Mouse (Mus musculus) c-Kit-positive CD71-positive TER-119-negative erythroid progenitor cells, embryonic 14.5 days (primary cell): ENCODE measurements around the gene Metrn.
A peak's percentile ranks its signal among the peaks of the same experiment; 100 is the strongest.

Experiments used
- DNase-seq: peaks from one replicate; pipeline ENCODE4 v3.0.0-alpha.2; 2013; ENCODE audit warnings: low read depth

Metrn gene

DNA sequence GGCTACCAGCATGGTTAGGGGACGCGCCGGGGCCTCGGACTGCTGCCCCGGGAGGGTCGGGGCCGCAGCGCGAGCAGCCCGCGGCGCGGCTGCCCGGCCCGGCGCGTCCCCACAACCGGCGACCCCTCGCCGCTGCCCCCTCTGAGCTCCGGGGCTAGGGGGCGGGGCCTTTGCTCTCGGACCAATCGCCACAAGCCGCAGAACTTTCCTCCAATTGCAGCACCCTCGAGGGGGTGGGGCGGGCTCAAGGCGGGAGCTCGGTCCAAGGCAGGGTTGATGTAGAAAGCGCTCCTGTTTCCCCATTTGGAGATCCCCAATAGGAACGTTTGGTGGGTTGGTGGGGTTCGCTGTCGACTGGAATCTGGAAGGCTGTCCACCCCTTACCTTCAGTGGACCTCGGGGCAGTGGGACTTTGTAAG lies at the start of gene Metrn:
Gene Metrn, minus strand, starts transcription at position 186 of the 419 bp plus-strand sequence.
- peak; percentile 77 for DNase-seq

GRCm38 (mm10) chr17:25844396-25844901 lies 47.5 kb upstream of the Metrn start, which contains the start of gene Rhot2:
Gene Rhot2, minus strand, starts transcription at chr17:25844851.
- DNase-seq, result peak; percentile 94

GRCm38 (mm10) chr17:25843636-25844395 lies 46.9 kb upstream of the Metrn start:
- no peak for DNase-seq

DNA sequence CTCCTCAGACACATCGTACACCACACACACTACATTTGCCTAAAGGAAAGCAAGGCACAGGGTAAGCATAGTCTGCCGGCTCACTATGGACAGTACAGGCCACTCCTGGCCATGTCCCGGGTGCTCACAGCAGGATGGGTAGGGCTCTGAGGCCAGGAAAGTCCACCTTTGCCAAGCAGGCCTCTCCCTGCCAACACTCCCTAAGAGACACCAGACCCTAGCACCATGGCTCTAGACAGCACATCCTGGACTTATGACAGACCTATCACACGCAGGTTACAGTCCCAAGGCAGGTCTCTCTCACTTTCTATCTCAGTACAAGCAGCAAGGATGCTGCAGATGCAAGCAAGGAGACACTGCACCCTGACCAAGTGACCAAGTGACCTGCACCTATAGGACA lies 46.2 kb upstream of the Metrn start:
- DNase-seq, result no peak

DNA sequence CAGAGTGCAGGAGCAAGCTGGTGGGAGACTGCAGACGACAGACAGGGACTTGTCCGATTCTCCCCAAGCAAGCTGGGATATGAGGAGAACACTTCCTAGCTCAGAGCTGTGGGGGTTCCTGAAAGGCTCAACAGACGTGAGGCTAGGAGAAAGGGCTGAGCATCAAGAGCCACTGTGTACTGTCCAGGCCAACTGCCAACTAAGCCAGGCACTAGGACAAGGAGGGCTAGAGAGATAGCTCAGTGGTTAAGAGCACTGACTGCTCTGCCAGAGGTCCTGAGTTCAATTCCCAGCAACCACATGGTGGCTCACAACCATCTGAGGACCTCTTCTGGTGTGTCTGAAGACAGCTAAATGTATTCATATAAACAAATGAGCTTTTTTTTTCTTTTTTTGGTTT lies 45.6 kb upstream of the Metrn start:
- no peak for DNase-seq

DNA sequence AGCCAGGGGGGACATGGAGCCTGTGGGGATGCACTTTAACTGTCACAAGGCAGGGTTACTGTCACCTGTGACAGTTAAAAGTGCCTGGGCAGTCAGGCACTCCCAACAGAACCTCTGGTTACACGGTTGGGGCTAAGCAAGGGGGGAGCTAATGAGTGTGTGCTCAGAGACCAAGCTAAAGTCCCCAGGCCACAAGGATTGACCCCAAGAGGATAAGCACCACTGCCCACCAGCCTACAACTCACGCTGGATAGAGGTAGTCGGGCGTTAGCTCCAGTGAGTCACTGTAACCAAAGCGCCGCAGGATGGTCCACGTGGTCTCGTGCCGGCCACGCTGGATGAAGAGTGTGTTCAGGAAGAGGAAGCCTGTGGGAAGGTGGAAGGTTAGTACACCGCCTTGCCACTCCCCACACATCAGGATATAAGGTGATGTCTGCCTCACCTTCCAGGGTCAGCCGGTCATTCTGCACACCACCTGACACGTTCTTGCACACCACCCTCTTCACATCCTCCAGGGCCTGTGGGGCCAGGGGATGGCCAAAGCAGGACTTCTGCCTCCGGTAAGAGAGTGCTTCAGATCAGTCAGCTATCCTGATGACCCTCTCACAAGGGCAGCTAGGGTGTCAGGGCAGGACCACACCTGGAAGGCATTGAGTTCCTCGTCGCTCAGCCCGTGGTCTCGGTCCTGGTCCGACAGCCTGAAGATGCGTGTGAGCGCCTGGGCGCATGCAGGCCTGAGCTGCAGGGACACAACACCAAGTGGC lies 44.4 kb upstream of the Metrn start, which contains the start of gene Gm20683:
Gene Gm20683, minus strand, starts transcription at position 647 of the 764 bp plus-strand sequence.
- no peak for DNase-seq

- no peak for DNase-seq
Observed at GRCm38 (mm10) chr17:25840519-25840918, 43.6 kb upstream of the Metrn start.

DNA sequence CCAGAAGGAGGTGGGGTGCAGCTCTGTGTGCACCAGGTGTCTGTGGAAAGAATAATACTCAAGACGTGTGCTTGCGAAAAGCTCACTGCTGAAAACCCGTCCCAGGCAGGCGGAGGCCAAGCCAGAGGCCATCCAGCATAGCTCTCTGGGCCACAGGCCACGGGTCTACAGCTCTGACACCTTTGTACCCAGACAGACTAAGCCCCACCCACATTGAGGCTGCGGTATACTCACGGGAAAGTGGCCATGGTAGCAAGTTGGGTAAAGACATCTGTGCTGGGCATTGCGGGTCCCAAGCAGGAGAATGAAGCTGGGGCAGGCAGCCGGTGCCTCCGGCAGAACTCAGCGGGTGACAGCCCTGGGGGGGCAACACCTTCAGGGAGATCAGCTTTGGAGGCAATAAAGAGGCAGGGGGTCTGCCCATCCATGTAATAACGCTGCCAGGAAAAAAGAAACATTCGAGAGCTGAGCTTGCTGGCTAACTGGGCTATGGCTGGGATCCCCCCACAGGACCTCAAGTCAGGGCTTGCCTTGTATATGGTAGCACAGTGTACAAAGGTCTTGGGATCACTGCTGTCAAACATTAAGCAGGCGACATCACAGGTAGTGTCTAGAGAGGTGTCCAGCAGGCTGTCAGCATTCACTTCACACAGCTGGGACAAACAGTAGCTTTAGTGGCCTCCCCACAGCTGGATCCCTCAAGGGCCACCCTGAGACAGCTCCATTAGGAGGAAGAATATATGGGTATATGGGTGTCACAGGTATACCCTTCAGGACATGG lies 42.7 kb upstream of the Metrn start:
- no peak for DNase-seq

DNA sequence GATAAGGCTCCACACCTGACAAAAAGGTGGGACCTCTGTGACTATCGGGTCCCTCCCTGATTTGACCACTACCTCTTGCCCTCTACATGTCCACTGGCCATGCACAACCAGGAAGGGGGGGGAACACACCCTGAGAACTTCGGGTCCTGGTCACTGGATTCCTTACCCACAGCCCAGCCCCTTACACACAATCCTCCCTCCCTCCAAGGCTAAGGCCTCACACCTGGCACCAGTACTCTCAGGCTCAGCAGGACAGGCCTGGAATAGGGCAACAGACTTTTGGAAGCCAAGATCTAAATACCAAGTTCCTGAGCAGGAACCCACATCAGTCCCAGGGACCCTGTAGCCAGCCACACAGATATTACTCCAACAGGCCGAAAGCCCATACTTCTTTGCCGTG lies 42.0 kb upstream of the Metrn start:
- DNase-seq, result no peak

- DNase-seq, result no peak
Observed at GRCm38 (mm10) chr17:25837533-25837932, 40.6 kb upstream of the Metrn start.

- DNase-seq, result no peak
Observed at GRCm38 (mm10) chr17:25837076-25837410, 40.1 kb upstream of the Metrn start, which contains the start of gene Rhbdl1. Gene Rhbdl1, minus strand, starts transcription at chr17:25837295.

DNA sequence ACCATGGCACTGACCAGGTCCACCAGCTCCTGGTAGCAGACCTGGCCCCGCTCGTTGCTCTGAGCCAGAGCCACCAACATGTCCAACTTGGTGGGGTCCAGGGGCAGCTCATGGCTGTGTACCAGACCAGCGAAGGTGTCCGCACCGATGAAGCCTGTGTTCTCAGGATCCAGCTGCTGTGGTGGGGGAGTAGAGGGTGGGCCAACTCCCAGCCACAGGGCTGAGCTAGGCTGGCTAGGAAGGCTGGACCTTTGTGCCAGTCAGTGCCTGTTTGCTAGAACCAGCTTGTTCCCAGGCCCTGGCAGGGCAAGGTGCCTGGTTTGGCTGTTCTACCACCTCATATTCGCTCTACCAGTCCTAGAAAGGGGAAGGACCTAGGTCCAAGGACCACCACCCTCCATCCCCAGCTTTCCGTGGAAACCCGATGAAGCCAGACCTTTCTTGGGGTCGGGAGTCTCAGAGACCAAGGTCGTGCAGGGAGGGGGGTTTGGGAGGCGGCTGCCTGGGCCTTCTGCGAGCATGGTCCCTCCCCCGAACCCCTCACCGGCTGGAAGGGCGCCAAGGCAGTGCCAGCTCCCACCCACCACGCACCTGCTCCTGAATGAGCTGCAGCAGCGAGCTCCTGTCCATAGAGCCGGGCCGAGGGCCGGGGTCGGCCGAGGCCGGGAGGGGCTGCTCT lies 39.6 kb upstream of the Metrn start:
- no peak for DNase-seq

- DNase-seq, result no peak
Observed at GRCm38 (mm10) chr17:25835816-25836215, 38.9 kb upstream of the Metrn start.

DNA sequence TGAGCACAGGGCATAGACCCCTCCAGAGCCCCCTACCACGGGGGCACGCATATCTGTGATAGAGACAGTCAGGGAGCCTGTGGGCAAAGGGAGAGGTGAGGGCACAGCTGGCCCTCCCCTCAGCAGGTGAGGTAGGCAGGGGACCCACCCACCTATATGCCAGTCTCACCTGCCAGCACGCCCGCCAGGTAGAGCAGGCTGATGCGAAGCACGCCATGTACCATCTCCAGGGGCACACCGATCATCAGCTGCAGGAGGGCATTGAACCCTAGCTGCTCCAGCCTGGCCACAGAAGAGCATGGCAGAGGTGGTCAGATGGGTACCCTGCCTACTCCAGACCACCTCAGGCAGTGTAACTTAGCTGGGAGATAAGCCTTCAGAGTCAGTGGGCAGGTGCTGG lies 38.4 kb upstream of the Metrn start:
- no peak for DNase-seq

- DNase-seq, result no peak
Observed at GRCm38 (mm10) chr17:25834595-25835222, 37.8 kb upstream of the Metrn start.

- no peak for DNase-seq
Observed at GRCm38 (mm10) chr17:25833961-25834594, 37.1 kb upstream of the Metrn start.

DNA sequence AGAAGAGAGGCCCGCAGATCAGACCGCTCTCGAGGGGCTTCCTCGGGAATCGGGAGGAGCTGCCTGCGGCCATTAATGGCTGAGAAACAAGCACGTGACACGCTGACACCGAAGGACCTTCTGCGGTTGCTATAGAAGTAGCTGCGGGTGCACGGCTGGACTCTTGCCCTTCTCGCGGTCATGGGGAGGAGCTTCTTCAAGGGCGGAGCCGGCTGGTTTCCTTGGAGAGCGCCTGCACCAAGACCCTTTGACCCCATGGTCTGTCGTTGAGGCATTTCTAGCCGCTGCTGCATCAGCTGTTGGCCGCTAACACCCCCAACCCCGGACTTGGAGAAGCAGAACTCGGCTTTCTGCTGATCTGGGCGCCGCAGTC lies 36.3 kb upstream of the Metrn start, which contains the start of gene Stub1:
Gene Stub1, minus strand, starts transcription at position 114 of the 373 bp plus-strand sequence.
- DNase-seq, result no peak

GRCm38 (mm10) chr17:25832436-25833290 lies 35.7 kb upstream of the Metrn start:
- peak; percentile 98 for DNase-seq

GRCm38 (mm10) chr17:25831451-25832281 lies 34.7 kb upstream of the Metrn start:
- DNase-seq, result no peak
